Mouse (Mus musculus) embryonic fibroblast, embryonic 13.5 days (primary cell): ENCODE measurements around the gene Mapt.

Experiments
- CTCF ChIP-seq: IDR thresholded peaks from 2 replicates; pipeline ENCODE4 v1.5.1; 2011; ENCODE audit warnings: mild to moderate bottlenecking, control low read depth, low read length, moderate library complexity, borderline replicate concordance; ENCODE audit not compliant: insufficient read depth
- POLR2A ChIP-seq: IDR thresholded peaks from 2 replicates; pipeline ENCODE4 v1.6.1; 2011; ENCODE audit warnings: low read depth, mild to moderate bottlenecking, control low read depth, low read length, moderate library complexity

DNA sequence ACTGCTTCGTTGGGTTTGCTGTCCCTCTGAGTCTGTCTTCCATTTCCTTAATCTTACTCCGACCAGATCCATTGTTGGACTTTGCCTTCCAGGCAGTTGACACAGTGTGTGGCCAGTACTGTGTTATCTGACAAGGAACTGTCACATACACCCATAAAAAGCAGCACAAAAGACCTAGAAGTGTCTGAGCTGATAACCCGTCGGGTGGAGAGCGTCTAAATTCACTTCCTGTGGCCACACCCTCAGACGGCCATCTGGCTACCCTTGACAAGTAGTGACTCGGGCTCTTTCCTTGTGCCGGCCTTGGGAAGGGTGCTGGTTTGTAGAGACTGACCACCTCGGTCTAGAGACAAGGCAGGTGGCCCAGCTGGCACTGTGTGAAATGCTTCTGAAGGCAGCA lies 62.1 kb downstream of the Mapt start:
- TF ChIP-seq CTCF, result no peak
- no peak for TF ChIP-seq POLR2A
